Mouse (Mus musculus) lung, adult 2 months (tissue): ENCODE results near the gene Ncoa3.

Experiments
- CTCF ChIP-seq: fragments of 200-500 bp; IDR thresholded peaks from 2 replicates; pipeline ENCODE4 v1.5.1; 2011; ENCODE audit warnings: mild to moderate bottlenecking, low read length, control low read depth; ENCODE audit not compliant: insufficient read depth
- POLR2A ChIP-seq: fragments of 200-500 bp; IDR thresholded peaks from 2 replicates; pipeline ENCODE4 v1.6.1; 2011; ENCODE audit warnings: low read depth, mild to moderate bottlenecking, control low read depth, low read length, borderline replicate concordance; ENCODE audit errors: extremely low read depth

DNA sequence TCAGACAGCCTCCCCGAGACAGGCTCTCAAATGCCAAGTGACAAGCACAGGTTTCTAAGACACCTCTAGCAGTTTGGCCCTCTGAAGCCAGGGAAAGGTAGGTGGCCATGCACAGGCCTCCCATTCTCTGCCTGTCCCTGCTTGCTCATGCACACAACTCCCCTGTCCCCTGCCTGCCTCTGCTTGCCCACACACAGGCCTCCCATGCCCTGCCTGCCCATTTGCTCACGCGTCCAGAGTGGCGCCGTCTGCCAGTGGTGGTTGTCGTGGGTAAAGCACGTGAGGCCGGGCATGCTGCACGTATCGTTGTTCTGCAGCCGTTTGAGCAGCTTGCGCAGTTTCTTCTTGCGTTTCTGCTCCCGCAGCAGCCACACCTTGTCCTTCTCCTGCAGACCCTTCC is 86.8 kb downstream of the Ncoa3 start:
- TF ChIP-seq CTCF (no peak), POLR2A (no peak)
